Mouse (Mus musculus): ENCODE data around the gene Gm10061. TPM values are rescaled to one million over a fixed set of nuclear protein-coding genes. Genes with fewer than 3 reads are reported as not detected.
"Not testable (repeated sequence)": the region's sequence is repeated elsewhere in the genome, so short reads cannot be mapped to it uniquely, and the experiment has no call there.

Gene Gm10061
- polyA plus RNA-seq (2016; fragmentation: Nextera tagmentation; extraction: Ambion mirVana) = not detected in 2 replicates

- H3K9me3 ChIP-seq (replicated peaks) = no peaks in the 10 kb centered on the region
- H3K27ac ChIP-seq = no peak within 1 kb of the TSS
- H3K4me2 ChIP-seq (replicated peaks) = no peak within 1 kb of the TSS
- no peaks in the 10 kb centered on the region for H3K4me1 ChIP-seq
- no peaks in the 10 kb centered on the region for H3K36me3 ChIP-seq
- no peak for ATAC-seq (ENCODE audit: low FRiP score)
- H3K4me3 ChIP-seq = no peak within 1 kb of the TSS
- no peaks in the 10 kb centered on the region for H3K27me3 ChIP-seq
- 90% methylated on average over 1 of the region's 1 CpGs for WGBS
- no peak within 1 kb of the TSS for H3K9ac ChIP-seq
Measured at GRCm38 (mm10) chr16:89150786-89151185, at the start of gene Gm10061. TSS of gene Gm10061 (plus strand) at chr16:89151086.

- Histone ChIP-seq H3K27ac (no peak within 1 kb of the TSS), H3K9me3 (replicated peaks) (no peaks in the 10 kb centered on the region), H3K27me3 (no peaks in the 10 kb centered on the region), H3K9ac (no peak within 1 kb of the TSS), H3K4me2 (replicated peaks) (no peak within 1 kb of the TSS), H3K36me3 (no peaks in the 10 kb centered on the region), H3K4me3 (no peak within 1 kb of the TSS), H3K4me1 (no peaks in the 10 kb centered on the region)
- 93% methylated on average over 1 of the region's 1 CpGs for WGBS
- ATAC-seq (ENCODE audit: low FRiP score) = no peak
Measured at GRCm38 (mm10) chr16:89140551-89140950, 10.3 kb upstream of the Gm10061 start, which contains the start of gene Gm6358. TSS of gene Gm6358 (plus strand) at chr16:89140851.

- Histone ChIP-seq H3K4me2 (replicated peaks) (no peak within 1 kb of the TSS), H3K9me3 (replicated peaks) (no peaks in the 10 kb centered on the region), H3K4me3 (no peak within 1 kb of the TSS), H3K36me3 (no peaks in the 10 kb centered on the region), H3K9ac (no peak within 1 kb of the TSS), H3K4me1 (no peaks in the 10 kb centered on the region), H3K27me3 (no peaks in the 10 kb centered on the region), H3K27ac (no peak within 1 kb of the TSS)
- no peak for ATAC-seq (ENCODE audit: low FRiP score)
- WGBS = 88% methylated on average over 4 of the region's 4 CpGs
Measured at GRCm38 (mm10) chr16:89157652-89158051, 6.8 kb downstream of the Gm10061 start, which contains the start of gene Gm9789. TSS of gene Gm9789 (plus strand) at chr16:89157952.

GRCm38 (mm10) chr16:89169190-89169589, 18.3 kb downstream of the Gm10061 start, which contains the start of gene Gm7735:
TSS of gene Gm7735 (plus strand) at chr16:89169490.
- not testable (repeated sequence) for H3K27ac ChIP-seq; H3K4me1 ChIP-seq; H3K4me3 ChIP-seq; ATAC-seq (ENCODE audit: low FRiP score); H3K4me2 ChIP-seq (replicated peaks); H3K27me3 ChIP-seq; H3K9me3 ChIP-seq (replicated peaks); H3K9ac ChIP-seq; H3K36me3 ChIP-seq

- no peak within 1 kb of the TSS for H3K9ac ChIP-seq
- H3K27me3 ChIP-seq = no peaks in the 10 kb centered on the region
- H3K27ac ChIP-seq = no peak within 1 kb of the TSS
- H3K36me3 ChIP-seq = no peaks in the 10 kb centered on the region
- H3K4me1 ChIP-seq = no peaks in the 10 kb centered on the region
- 80% methylated on average over 2 of the region's 2 CpGs for WGBS
- no peak within 1 kb of the TSS for H3K4me3 ChIP-seq
- ATAC-seq (ENCODE audit: low FRiP score) = no peak
- H3K4me2 ChIP-seq (replicated peaks) = no peak within 1 kb of the TSS
- no peaks in the 10 kb centered on the region for H3K9me3 ChIP-seq (replicated peaks)
Measured at GRCm38 (mm10) chr16:89174435-89174834, 23.5 kb downstream of the Gm10061 start, which contains the start of gene 1110057P08Rik. TSS of gene 1110057P08Rik (plus strand) at chr16:89174735.

GRCm38 (mm10) chr16:89188621-89189020, 37.7 kb downstream of the Gm10061 start:
- 85% methylated on average over 4 of the region's 4 CpGs for WGBS

More at GRCm38 (mm10) chr16:89188621-89189020, 37.7 kb downstream of the Gm10061 start:
- Histone ChIP-seq H3K4me2 (replicated peaks) (no peak overlapping the region), H3K4me3 (no peak overlapping the region), H3K36me3 (no peaks in the 10 kb centered on the region), H3K27ac (no peak overlapping the region), H3K9me3 (replicated peaks) (no peaks in the 10 kb centered on the region), H3K4me1 (no peaks in the 10 kb centered on the region), H3K9ac (no peak overlapping the region), H3K27me3 (no peaks in the 10 kb centered on the region)
- ATAC-seq (ENCODE audit: low FRiP score) = no peak

Other genes with a start within 250 kb of the Gm10061 start
- gene Krtap19-9b, start 218.8 kb upstream of the Gm10061 start, polyA plus RNA-seq (2016; fragmentation: Nextera tagmentation; extraction: Ambion mirVana) = not detected in 2 replicates
- gene Krtap16-3, start 188.2 kb upstream of the Gm10061 start, polyA plus RNA-seq (2016; fragmentation: Nextera tagmentation; extraction: Ambion mirVana) = not detected in 2 replicates
- not detected in 2 replicates for gene Krtap22-2, start 140.3 kb upstream of the Gm10061 start, polyA plus RNA-seq (2016; fragmentation: Nextera tagmentation; extraction: Ambion mirVana)
- not detected in 2 replicates for gene Gm10229, start 135.8 kb upstream of the Gm10061 start, polyA plus RNA-seq (2016; fragmentation: Nextera tagmentation; extraction: Ambion mirVana)
- gene Krtap6-1, start 119.4 kb upstream of the Gm10061 start, polyA plus RNA-seq (2016; fragmentation: Nextera tagmentation; extraction: Ambion mirVana) = not detected in 2 replicates
- not detected in 2 replicates for gene Gm10228, start 109.6 kb upstream of the Gm10061 start, polyA plus RNA-seq (2016; fragmentation: Nextera tagmentation; extraction: Ambion mirVana)
- gene Krtap6-5, start 103.2 kb upstream of the Gm10061 start, polyA plus RNA-seq (2016; fragmentation: Nextera tagmentation; extraction: Ambion mirVana) = not detected in 2 replicates
- not detected in 2 replicates for gene 1110025L11Rik, start 87.1 kb upstream of the Gm10061 start, polyA plus RNA-seq (2016; fragmentation: Nextera tagmentation; extraction: Ambion mirVana)
- gene Krtap6-3, start 67.1 kb upstream of the Gm10061 start, polyA plus RNA-seq (2016; fragmentation: Nextera tagmentation; extraction: Ambion mirVana) = not detected in 2 replicates
- gene Gm6358, start 10.2 kb upstream of the Gm10061 start, polyA plus RNA-seq (2016; fragmentation: Nextera tagmentation; extraction: Ambion mirVana) = not detected in 2 replicates
- gene Gm9789, start 6.9 kb downstream of the Gm10061 start, polyA plus RNA-seq (2016; fragmentation: Nextera tagmentation; extraction: Ambion mirVana) = not detected in 2 replicates
- gene Gm7735, start 18.4 kb downstream of the Gm10061 start, polyA plus RNA-seq (2016; fragmentation: Nextera tagmentation; extraction: Ambion mirVana) = not detected in 2 replicates
- not detected in 2 replicates for gene 1110057P08Rik, start 23.6 kb downstream of the Gm10061 start, polyA plus RNA-seq (2016; fragmentation: Nextera tagmentation; extraction: Ambion mirVana)
- gene Krtap20-2, start 54.8 kb downstream of the Gm10061 start, polyA plus RNA-seq (2016; fragmentation: Nextera tagmentation; extraction: Ambion mirVana) = not detected in 2 replicates